24 mouse cellular contexts compared by ENCODE assay signal in the genomic region with DNA sequence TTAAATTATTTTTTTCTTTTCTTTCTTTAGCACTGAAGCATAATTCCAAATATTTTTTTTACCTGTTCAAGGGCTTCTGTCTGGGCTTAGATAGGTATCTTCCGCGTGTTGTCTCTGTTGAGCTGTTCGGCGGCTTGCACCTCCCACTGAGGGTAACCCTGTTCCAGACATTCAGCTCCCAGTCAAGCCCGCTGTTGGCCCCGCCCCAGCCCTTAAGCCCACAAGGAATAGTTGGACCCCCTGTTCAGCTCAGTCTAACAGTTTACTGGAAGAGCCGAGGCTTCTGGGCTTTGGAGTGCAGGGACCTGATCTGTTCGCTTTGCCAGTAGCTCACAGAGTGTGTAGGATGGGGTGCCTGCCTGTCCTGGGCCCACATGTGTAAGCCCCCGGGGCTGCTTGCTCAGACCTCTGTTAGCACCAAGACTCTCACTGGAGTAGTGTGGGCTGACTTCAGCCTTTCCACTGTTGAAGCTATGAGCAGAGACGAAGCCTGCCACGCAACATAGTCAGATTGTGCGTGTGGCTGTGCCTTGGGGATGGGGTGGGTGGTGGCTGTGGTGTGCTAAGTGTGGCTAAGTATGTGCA. TPM values are rescaled to one million over a fixed set of nuclear protein-coding genes. Genes with fewer than 3 reads are reported as not detected.
"Had no signal": no experiment of that assay in that cellular context is flagged by ENCODE, and none has a peak within 500 bp of the region (broad histone marks: within the 10 kb centered on the region; RNA-seq: fewer than 3 reads in every experiment).

No protein-coding gene starts in this region.

- H3K27me3 ChIP-seq: limb, embryonic 13.5 days; midbrain, embryonic 12.5 days; neural tube, embryonic 15.5 days had no signal

- H3K4me3 ChIP-seq: limb, embryonic 13.5 days; midbrain, embryonic 12.5 days; myocyte; neural tube, embryonic 15.5 days had no signal

- H3K4me2 ChIP-seq: limb, embryonic 13.5 days; midbrain, embryonic 12.5 days; neural tube, embryonic 15.5 days had no signal

- H3K36me3 ChIP-seq: limb, embryonic 13.5 days; midbrain, embryonic 12.5 days; neural tube, embryonic 15.5 days had no signal

- H3K27ac ChIP-seq: kidney, postnatal 0 days; limb, embryonic 13.5 days; liver, embryonic 14.5 days; midbrain, embryonic 12.5 days; neural tube, embryonic 15.5 days had no signal

- DNase-seq: kidney, postnatal 36 days; layer of hippocampus, adult 9-11 months; layer of hippocampus, postnatal 36 days; lung, adult 18-20 months; right cerebral cortex, adult 18-20 months; right cerebral cortex, postnatal 25 days; thymus, postnatal 36 days had no signal

- H3K9ac ChIP-seq: limb, embryonic 13.5 days; liver, embryonic 14.5 days; midbrain, embryonic 12.5 days; neural tube, embryonic 15.5 days had no signal

- H3K4me1 ChIP-seq: limb, embryonic 13.5 days; midbrain, embryonic 12.5 days; neural tube, embryonic 15.5 days had no signal

- H3K9me3 ChIP-seq: limb, embryonic 13.5 days; midbrain, embryonic 12.5 days; neural tube, embryonic 15.5 days had no signal

RNA-seq across cellular contexts. Expression of a gene that starts 0.8 kb away (rescaled TPM):
- total RNA-seq: layer of hippocampus, adult 18-20 months; layer of hippocampus, postnatal 36 days; left cerebral cortex, adult 8-10 months; left cerebral cortex, postnatal 25 days; liver, adult 2 months; megakaryocyte-erythroid progenitor cell, adult 5-6 weeks; midbrain, postnatal 0 days had no signal
- polyA plus RNA-seq: kidney, postnatal 0 days; limb, embryonic 13.5 days; liver, adult 2 months; liver, embryonic 14.5 days; lung, embryonic 16.5 days; midbrain, embryonic 12.5 days; midbrain, postnatal 0 days; myocyte; neural tube, embryonic 11.5 days; neural tube, embryonic 15.5 days; small intestine, adult 2 months; stomach, embryonic 14.5 days; thymus, postnatal 0 days had no signal

RNA-seq across cellular contexts. Expression of a gene that starts 43.4 kb away (rescaled TPM):
- total RNA-seq: layer of hippocampus, adult 18-20 months; layer of hippocampus, postnatal 36 days; left cerebral cortex, adult 8-10 months; left cerebral cortex, postnatal 25 days; megakaryocyte-erythroid progenitor cell, adult 5-6 weeks had no signal
- polyA plus RNA-seq: myocyte had no signal
